Mouse (Mus musculus) CD4-positive helper T cell, adult 2 months (primary cell): ENCODE measurements around the gene Ndufa8.
A peak's percentile ranks its signal among the peaks of the same experiment; 100 is the strongest.

Source experiments
- DNase-seq: peaks from one replicate; pipeline ENCODE4 v3.0.0-alpha.2; 2012; ENCODE audit warnings: low read depth, missing footprints, low spot score

Gene Ndufa8

GRCm38 (mm10) chr2:36048748-36049566 is at the start of gene Ndufa8, which contains the start of gene Morn5:
Ndufa8 (minus strand) TSS chr2:36049406.
Morn5 (plus strand) TSS chr2:36049458.
- peak; percentile 96 for DNase-seq

GRCm38 (mm10) chr2:36098021-36098420 is 48.8 kb upstream of the Ndufa8 start:
- no peak for DNase-seq

GRCm38 (mm10) chr2:36097129-36097815 is 48.1 kb upstream of the Ndufa8 start:
- DNase-seq = no peak

GRCm38 (mm10) chr2:36093914-36094475 is 44.8 kb upstream of the Ndufa8 start:
- DNase-seq = no peak

- DNase-seq = no peak
Observed at GRCm38 (mm10) chr2:36093301-36093700, 44.1 kb upstream of the Ndufa8 start.

GRCm38 (mm10) chr2:36092748-36093147 is 43.5 kb upstream of the Ndufa8 start:
- DNase-seq = no peak

GRCm38 (mm10) chr2:36090853-36091741 is 41.9 kb upstream of the Ndufa8 start:
- DNase-seq = peak; percentile 46

- DNase-seq = no peak
Observed at GRCm38 (mm10) chr2:36089190-36089589, 40.0 kb upstream of the Ndufa8 start.

GRCm38 (mm10) chr2:36085041-36085440 is 35.8 kb upstream of the Ndufa8 start:
- DNase-seq = no peak

GRCm38 (mm10) chr2:36082802-36083580 is 33.8 kb upstream of the Ndufa8 start:
- DNase-seq = no peak

GRCm38 (mm10) chr2:36081446-36081845 is 32.2 kb upstream of the Ndufa8 start:
- no peak for DNase-seq

GRCm38 (mm10) chr2:36077160-36077761 is 28.1 kb upstream of the Ndufa8 start:
- no peak for DNase-seq

- DNase-seq = no peak
Observed at GRCm38 (mm10) chr2:36075210-36075609, 26.0 kb upstream of the Ndufa8 start.

- no peak for DNase-seq
Observed at GRCm38 (mm10) chr2:36073781-36074180, 24.6 kb upstream of the Ndufa8 start.

GRCm38 (mm10) chr2:36071660-36072305 is 22.6 kb upstream of the Ndufa8 start:
- no peak for DNase-seq

- DNase-seq = no peak
Observed at GRCm38 (mm10) chr2:36067132-36067531, 17.9 kb upstream of the Ndufa8 start.

GRCm38 (mm10) chr2:36061409-36061808 is 12.2 kb upstream of the Ndufa8 start:
- no peak for DNase-seq

GRCm38 (mm10) chr2:36056248-36056647 is 7.0 kb upstream of the Ndufa8 start:
- no peak for DNase-seq

- no peak for DNase-seq
Observed at GRCm38 (mm10) chr2:36053249-36053648, 4.0 kb upstream of the Ndufa8 start.

- DNase-seq = no peak
Observed at GRCm38 (mm10) chr2:36049567-36049954, 355 bp upstream of the Ndufa8 start.
